Comparison of ENCODE assay signal across 9 mouse cellular contexts in the genomic region with DNA sequence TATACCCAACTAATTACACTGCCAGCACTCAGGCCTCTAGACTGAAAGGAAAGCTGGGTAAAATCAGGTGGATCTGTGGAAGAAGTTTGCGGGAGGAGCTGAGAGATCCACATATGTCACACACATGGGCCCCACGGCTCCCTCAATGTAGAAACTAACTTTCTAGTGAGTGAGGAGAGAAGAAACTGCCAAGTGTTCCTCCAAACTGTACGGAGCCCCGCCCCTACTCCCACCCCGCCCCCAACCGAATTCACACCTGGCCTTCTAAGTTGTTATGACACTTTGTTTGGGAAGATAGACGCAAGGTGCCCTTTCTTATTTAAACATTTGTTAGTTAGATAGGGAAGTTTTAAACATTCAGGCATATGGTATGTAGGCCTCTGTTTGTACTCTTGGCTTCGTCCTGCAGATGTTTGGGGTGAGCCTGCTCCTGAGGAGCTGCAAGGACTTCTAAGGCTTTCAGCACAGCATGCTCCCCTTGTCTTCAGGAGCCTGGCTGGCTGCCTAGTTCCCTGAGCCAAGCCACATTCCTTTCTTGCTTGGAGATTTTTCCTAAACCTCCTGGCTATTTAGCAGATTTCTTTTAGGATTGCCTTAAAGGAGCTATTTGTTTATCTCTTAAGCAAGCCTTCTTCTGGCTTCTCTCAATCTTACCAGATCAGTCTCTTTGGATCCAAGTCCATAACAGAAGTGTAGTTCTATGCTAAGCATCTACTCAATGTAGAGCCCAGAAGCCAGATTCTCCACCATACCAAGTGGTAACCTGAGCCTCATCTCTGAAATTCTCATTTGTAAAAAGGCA.
A peak's percentile ranks its signal among the peaks of the same experiment; 100 is the strongest.
DNase-seq lines count a peak whose midpoint lies in the region; ATAC-seq and TF ChIP-seq lines count a peak whose summit lies in the region.
"Had no signal": no experiment of that assay in that cellular context is flagged by ENCODE, and none has a peak within 500 bp of the region (broad histone marks: within the 10 kb centered on the region; RNA-seq: fewer than 3 reads in every experiment).

No protein-coding gene starts in this region.

- no peaks in the 10 kb centered on the region for H3K36me3 ChIP-seq in midbrain, postnatal 0 days (ENCODE audit: insufficient read depth, low read length)
- no peaks in the 10 kb centered on the region for H3K36me3 ChIP-seq in midbrain, embryonic 16.5 days (ENCODE audit: control insufficient read depth, insufficient read depth, low read length)
- H3K36me3 ChIP-seq in limb, embryonic 14.5 days (ENCODE audit: control insufficient read depth, insufficient read depth, low read length): no peaks in the 10 kb centered on the region
- no peaks in the 10 kb centered on the region for H3K36me3 ChIP-seq in stomach, postnatal 0 days (ENCODE audit: control insufficient read depth, insufficient read depth, low read length)
- H3K36me3 ChIP-seq: neural tube, embryonic 13.5 days had no signal

- WGBS in midbrain, postnatal 0 days: 54% methylated on average over 8 of the region's 8 CpGs
- 53% methylated on average over 8 of the region's 8 CpGs for WGBS in midbrain, embryonic 16.5 days
- WGBS in limb, embryonic 14.5 days: 30% methylated on average over 8 of the region's 8 CpGs
- WGBS in stomach, postnatal 0 days: 40% methylated on average over 8 of the region's 8 CpGs
- WGBS in cerebellum, adult 2 months: 40% methylated on average over 8 of the region's 8 CpGs

- no peak overlapping the region for H3K9ac ChIP-seq in midbrain, postnatal 0 days (replicated peaks; ENCODE audit: low read length, poor library complexity, severe bottlenecking)
- no peak overlapping the region for H3K9ac ChIP-seq in midbrain, embryonic 16.5 days (ENCODE audit: low read depth, low read length)
- no peak overlapping the region for H3K9ac ChIP-seq in limb, embryonic 14.5 days (ENCODE audit: low read depth, low read length, severe bottlenecking)
- no peak overlapping the region for H3K9ac ChIP-seq in stomach, postnatal 0 days (ENCODE audit: low read length)
- H3K9ac ChIP-seq: neural tube, embryonic 13.5 days had no signal

- no peak overlapping the region for H3K27ac ChIP-seq in midbrain, postnatal 0 days (ENCODE audit: low read depth, low read length)
- H3K27ac ChIP-seq in midbrain, embryonic 16.5 days (ENCODE audit: low read length): no peak overlapping the region
- peak overlapping the region; percentile 13; the same call in 1 of the 2 replicates for H3K27ac ChIP-seq in limb, embryonic 14.5 days (replicated peaks; ENCODE audit: low read depth, low read length)
- peak overlapping the region; percentile 45; the same call in 1 of the 2 replicates for H3K27ac ChIP-seq in stomach, postnatal 0 days (replicated peaks)
- H3K27ac ChIP-seq in cerebellum, adult 2 months (ENCODE audit: insufficient read depth, low read length): no peak overlapping the region
- H3K27ac ChIP-seq: neural tube, embryonic 13.5 days had no signal

- ATAC-seq in midbrain, postnatal 0 days (ENCODE audit: low FRiP score): no peak
- no peak for ATAC-seq in midbrain, embryonic 16.5 days
- peak; percentile 68; the same call in 1 of the 2 replicates for ATAC-seq in limb, embryonic 14.5 days (ENCODE audit: low FRiP score, low read depth)
- ATAC-seq in stomach, postnatal 0 days (ENCODE audit: low FRiP score, low TSS enrichment): peak; percentile 43; the same call in 1 of the 2 replicates

- no peak for TF ChIP-seq CTCF in midbrain, postnatal 0 days (IDR thresholded peaks at IDR 0.05)
- no peak for TF ChIP-seq CTCF in stomach, postnatal 0 days (IDR thresholded peaks at IDR 0.05; ENCODE audit: low read depth)
- no peak for TF ChIP-seq CTCF in cerebellum, adult 2 months (IDR thresholded peaks at IDR 0.05; ENCODE audit: borderline replicate concordance, insufficient read depth, low read depth, low read length)

- no peaks in the 10 kb centered on the region for H3K27me3 ChIP-seq in midbrain, postnatal 0 days (ENCODE audit: insufficient read depth, low read length)
- no peaks in the 10 kb centered on the region for H3K27me3 ChIP-seq in midbrain, embryonic 16.5 days (ENCODE audit: control insufficient read depth, insufficient read depth, low read depth, low read length)
- no peaks in the 10 kb centered on the region for H3K27me3 ChIP-seq in limb, embryonic 14.5 days (ENCODE audit: control insufficient read depth, insufficient read depth, low read length)
- H3K27me3 ChIP-seq in stomach, postnatal 0 days (ENCODE audit: control insufficient read depth, insufficient read depth, low read length): no peaks in the 10 kb centered on the region
- no peaks in the 10 kb centered on the region for H3K27me3 ChIP-seq in cerebellum, adult 2 months (ENCODE audit: control insufficient read depth, insufficient read depth, low read length)
- H3K27me3 ChIP-seq: neural tube, embryonic 13.5 days had no signal

- H3K9me3 ChIP-seq in midbrain, postnatal 0 days (ENCODE audit: low read length): no peaks in the 10 kb centered on the region
- no peaks in the 10 kb centered on the region for H3K9me3 ChIP-seq in midbrain, embryonic 16.5 days (replicated peaks; ENCODE audit: control insufficient read depth, low read length, poor library complexity, severe bottlenecking)
- H3K9me3 ChIP-seq in limb, embryonic 14.5 days (ENCODE audit: control insufficient read depth, low read length): no peaks in the 10 kb centered on the region
- no peaks in the 10 kb centered on the region for H3K9me3 ChIP-seq in stomach, postnatal 0 days (ENCODE audit: control insufficient read depth, low read length)
- H3K9me3 ChIP-seq: neural tube, embryonic 13.5 days had no signal

- no peak for TF ChIP-seq POLR2A in limb, embryonic 14.5 days (IDR thresholded peaks at IDR 0.05; ENCODE audit: borderline replicate concordance, extremely low read depth, insufficient read depth, insufficient read length)
- no peak for TF ChIP-seq POLR2A in cerebellum, adult 2 months (IDR thresholded peaks at IDR 0.05; ENCODE audit: borderline replicate concordance, insufficient read depth, low read length)

- peak; percentile 1 for DNase-seq in cerebellum, adult 9-11 months
- no peak for DNase-seq in cerebellum, adult 11 months
- DNase-seq in midbrain, postnatal 0 days (ENCODE audit: low spot score): peak; percentile 3
- peak; percentile 69 for DNase-seq in limb, embryonic 14.5 days (ENCODE audit: low spot score)
- peak; percentile 30 for DNase-seq in stomach, postnatal 0 days (ENCODE audit: low spot score)
- DNase-seq in spleen, postnatal 10 days (ENCODE audit: low spot score in 2 of 2): no peak
- DNase-seq in cerebellum, adult 2 months: no peak

- no peak for TF ChIP-seq EP300 in stomach, postnatal 0 days (optimal IDR thresholded peaks at IDR 0.05)

- no peak overlapping the region for H3K4me3 ChIP-seq in midbrain, postnatal 0 days (ENCODE audit: low read depth, low read length)
- no peak overlapping the region for H3K4me3 ChIP-seq in midbrain, embryonic 16.5 days (ENCODE audit: low read depth, low read length)
- H3K4me3 ChIP-seq in limb, embryonic 14.5 days (replicated peaks; ENCODE audit: low read length): no peak overlapping the region
- no peak overlapping the region for H3K4me3 ChIP-seq in stomach, postnatal 0 days (ENCODE audit: low read depth, low read length)
- no peak overlapping the region for H3K4me3 ChIP-seq in cerebellum, adult 2 months (replicated peaks; ENCODE audit: insufficient read depth, low read depth, low read length)
- H3K4me3 ChIP-seq: neural tube, embryonic 13.5 days had no signal

- H3K4me1 ChIP-seq in midbrain, postnatal 0 days (ENCODE audit: insufficient read depth, low read length): no peaks in the 10 kb centered on the region
- H3K4me1 ChIP-seq in midbrain, embryonic 16.5 days (ENCODE audit: control insufficient read depth, insufficient read depth, low read length): no peaks in the 10 kb centered on the region
- peaks cover 3% of the 10 kb centered on the region; the same call in 1 of the 2 replicates for H3K4me1 ChIP-seq in limb, embryonic 14.5 days (ENCODE audit: control insufficient read depth, insufficient read depth, low read length)
- no peaks in the 10 kb centered on the region for H3K4me1 ChIP-seq in stomach, postnatal 0 days (replicated peaks; ENCODE audit: control insufficient read depth, insufficient read depth)
- H3K4me1 ChIP-seq in cerebellum, adult 2 months (ENCODE audit: control insufficient read depth, insufficient read depth, low read length): no peaks in the 10 kb centered on the region
- H3K4me1 ChIP-seq: neural tube, embryonic 13.5 days had no signal

- no peak overlapping the region for H3K4me2 ChIP-seq in midbrain, postnatal 0 days (ENCODE audit: low read depth, low read length, poor library complexity, severe bottlenecking)
- no peak overlapping the region for H3K4me2 ChIP-seq in midbrain, embryonic 16.5 days (ENCODE audit: low read length)
- no peak overlapping the region for H3K4me2 ChIP-seq in limb, embryonic 14.5 days (replicated peaks; ENCODE audit: low read depth, low read length, severe bottlenecking)
- no peak overlapping the region for H3K4me2 ChIP-seq in stomach, postnatal 0 days (replicated peaks; ENCODE audit: low read depth)
- H3K4me2 ChIP-seq: neural tube, embryonic 13.5 days had no signal

Comparison
In these comparisons a context has a peak if more than half of its experiments do, and no peak if none do; other contexts are left out.
1. DNase-seq: peak in cerebellum, adult 9-11 months (single experiment), midbrain, postnatal 0 days (single experiment), limb, embryonic 14.5 days (single experiment) and stomach, postnatal 0 days (single experiment); none in cerebellum, adult 11 months (single experiment), spleen, postnatal 10 days (0 of 2) and cerebellum, adult 2 months (0 of 2).
2. ATAC-seq: peak in limb, embryonic 14.5 days (single experiment) and stomach, postnatal 0 days (single experiment); none in midbrain, postnatal 0 days (single experiment) and midbrain, embryonic 16.5 days (single experiment).
3. H3K27ac ChIP-seq: peak in limb, embryonic 14.5 days (single experiment) and stomach, postnatal 0 days (single experiment); none in midbrain, postnatal 0 days (single experiment), midbrain, embryonic 16.5 days (single experiment) and cerebellum, adult 2 months (single experiment).